Mouse (Mus musculus): Measurements from ENCODE around the gene Tmf1. TPM values are rescaled to one million over a fixed set of nuclear protein-coding genes. Genes with fewer than 3 reads are reported as not detected.

Gene Tmf1
- polyA plus RNA-seq, 1 experiment from 2014 or later: 35.2 TPM

- peaks cover 14% of the 10 kb centered on the region for H3K4me1 ChIP-seq (ENCODE audit: control insufficient read depth, insufficient read depth, low read length)
- ATAC-seq (ENCODE audit: insufficient read depth, low FRiP score): peak; percentile 83
- WGBS: under 1% methylated on average over 56 of the region's 56 CpGs
Measured at GRCm38 (mm10) chr6:97148383-97149251, 30.3 kb downstream of the Tmf1 start, which contains the start of gene Eogt. TSS of gene Eogt (minus strand) at chr6:97149182.

DNA sequence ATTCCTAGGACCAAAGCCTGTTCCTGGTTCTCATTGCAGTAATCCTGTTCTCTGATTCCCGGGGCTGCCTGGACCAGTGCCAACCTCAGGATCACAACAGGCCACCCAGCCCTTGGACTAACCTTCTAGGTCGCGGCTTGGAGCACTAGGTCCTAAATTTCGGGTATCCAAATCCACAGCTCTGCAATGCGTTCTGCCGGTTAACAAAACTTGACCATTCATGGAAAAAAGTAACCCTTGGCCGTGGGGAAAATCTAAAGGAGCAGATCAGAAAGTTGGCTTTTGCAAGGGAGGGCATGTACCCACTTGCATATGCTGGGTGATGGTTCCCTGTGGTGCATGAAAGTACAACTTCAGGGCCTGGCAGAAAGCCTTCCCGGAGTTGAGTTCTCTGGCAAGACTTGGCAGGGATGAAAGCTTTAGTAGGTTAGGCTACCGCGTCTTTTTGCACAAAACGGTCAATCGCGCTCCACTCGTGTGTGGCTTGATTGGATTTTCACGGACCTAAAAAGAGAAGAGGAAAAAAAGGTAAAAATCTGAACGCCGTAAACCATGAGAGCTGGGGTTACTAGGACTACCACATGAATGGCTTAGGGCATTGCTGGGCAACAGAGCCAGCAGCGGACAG is 31.1 kb downstream of the Tmf1 start:
- Histone ChIP-seq H3K9me3 (replicated peaks; ENCODE audit: control insufficient read depth, low read length) (no peaks in the 10 kb centered on the region), H3K4me2 (ENCODE audit: low read depth, low read length) (peak overlapping the region; percentile 97), H3K9ac (ENCODE audit: low read length) (peak overlapping the region; percentile 96), H3K27me3 (ENCODE audit: control insufficient read depth, insufficient read depth, low read length) (no peaks in the 10 kb centered on the region), H3K4me1 (ENCODE audit: control insufficient read depth, insufficient read depth, low read length) (peaks cover 14% of the 10 kb centered on the region), H3K4me3 (replicated peaks; ENCODE audit: low read length) (peak overlapping the region; percentile 82), H3K36me3 (ENCODE audit: control insufficient read depth, insufficient read depth, low read length) (0 out of 2 replicates have a peak, but pooled peaks cover 4% of the 10 kb centered on the region), H3K27ac (ENCODE audit: low read length) (peak overlapping the region; percentile 87)
- 20% methylated on average over 18 of the region's 18 CpGs for WGBS
- no peak for ATAC-seq (ENCODE audit: insufficient read depth, low FRiP score)

More at GRCm38 (mm10) chr6:97148383-97149251, 30.3 kb downstream of the Tmf1 start, which contains the start of gene Eogt:
- H3K4me2 ChIP-seq (ENCODE audit: low read depth, low read length): peak within 1 kb of the TSS; percentile 97
- H3K9me3 ChIP-seq (replicated peaks; ENCODE audit: control insufficient read depth, low read length): no peaks in the 10 kb centered on the region
- peak within 1 kb of the TSS; percentile 82 for H3K4me3 ChIP-seq (replicated peaks; ENCODE audit: low read length)
- H3K9ac ChIP-seq (ENCODE audit: low read length): peak within 1 kb of the TSS; percentile 96
- H3K36me3 ChIP-seq (ENCODE audit: control insufficient read depth, insufficient read depth, low read length): 0 out of 2 replicates have a peak, but pooled peaks cover 4% of the 10 kb centered on the region
- H3K27ac ChIP-seq (ENCODE audit: low read length): peak within 1 kb of the TSS; percentile 87
- no peaks in the 10 kb centered on the region for H3K27me3 ChIP-seq (ENCODE audit: control insufficient read depth, insufficient read depth, low read length)

- H3K27me3 ChIP-seq (ENCODE audit: control insufficient read depth, insufficient read depth, low read length): no peaks in the 10 kb centered on the region
- no peak overlapping the region for H3K4me3 ChIP-seq (replicated peaks; ENCODE audit: low read length)
- no peak overlapping the region for H3K27ac ChIP-seq (ENCODE audit: low read length)
- ATAC-seq (ENCODE audit: insufficient read depth, low FRiP score): no peak
- no peak overlapping the region for H3K9ac ChIP-seq (ENCODE audit: low read length)
- H3K4me2 ChIP-seq (ENCODE audit: low read depth, low read length): no peak overlapping the region
- WGBS: 90% methylated on average over 7 of the region's 7 CpGs
- H3K36me3 ChIP-seq (ENCODE audit: control insufficient read depth, insufficient read depth, low read length): no peaks in the 10 kb centered on the region
- H3K4me1 ChIP-seq (ENCODE audit: control insufficient read depth, insufficient read depth, low read length): peaks cover 14% of the 10 kb centered on the region
- no peaks in the 10 kb centered on the region for H3K9me3 ChIP-seq (replicated peaks; ENCODE audit: control insufficient read depth, low read length)
Measured at GRCm38 (mm10) chr6:97145156-97145555, 33.8 kb downstream of the Tmf1 start.

GRCm38 (mm10) chr6:97144359-97144758 is 34.6 kb downstream of the Tmf1 start:
- H3K4me1 ChIP-seq (ENCODE audit: control insufficient read depth, insufficient read depth, low read length): peaks cover 12% of the 10 kb centered on the region
- ATAC-seq (ENCODE audit: insufficient read depth, low FRiP score): no peak
- no peak overlapping the region for H3K4me2 ChIP-seq (ENCODE audit: low read depth, low read length)
- no peak overlapping the region for H3K27ac ChIP-seq (ENCODE audit: low read length)
- WGBS: 40% methylated on average over 7 of the region's 7 CpGs
- no peaks in the 10 kb centered on the region for H3K27me3 ChIP-seq (ENCODE audit: control insufficient read depth, insufficient read depth, low read length)
- H3K9me3 ChIP-seq (replicated peaks; ENCODE audit: control insufficient read depth, low read length): no peaks in the 10 kb centered on the region
- 0 out of 2 replicates have a peak, but pooled peaks cover 4% of the 10 kb centered on the region for H3K36me3 ChIP-seq (ENCODE audit: control insufficient read depth, insufficient read depth, low read length)
- H3K4me3 ChIP-seq (replicated peaks; ENCODE audit: low read length): no peak overlapping the region
- H3K9ac ChIP-seq (ENCODE audit: low read length): no peak overlapping the region

GRCm38 (mm10) chr6:97142611-97143010 is 36.3 kb downstream of the Tmf1 start:
- no peaks in the 10 kb centered on the region for H3K27me3 ChIP-seq (ENCODE audit: control insufficient read depth, insufficient read depth, low read length)
- H3K9me3 ChIP-seq (replicated peaks; ENCODE audit: control insufficient read depth, low read length): no peaks in the 10 kb centered on the region
- H3K9ac ChIP-seq (ENCODE audit: low read length): no peak overlapping the region
- H3K4me3 ChIP-seq (replicated peaks; ENCODE audit: low read length): no peak overlapping the region
- 0 out of 2 replicates have a peak, but pooled peaks cover 3% of the 10 kb centered on the region for H3K4me1 ChIP-seq (ENCODE audit: control insufficient read depth, insufficient read depth, low read length)
- peaks cover 6% of the 10 kb centered on the region; the same call in 1 of the 2 replicates for H3K36me3 ChIP-seq (ENCODE audit: control insufficient read depth, insufficient read depth, low read length)
- whole genome bisulfite sequencing: 68% methylated on average over 8 of the region's 8 CpGs
- H3K4me2 ChIP-seq (ENCODE audit: low read depth, low read length): no peak overlapping the region
- ATAC-seq (ENCODE audit: insufficient read depth, low FRiP score): no peak
- H3K27ac ChIP-seq (ENCODE audit: low read length): no peak overlapping the region

- Histone ChIP-seq H3K4me1 (ENCODE audit: control insufficient read depth, insufficient read depth, low read length) (no peaks in the 10 kb centered on the region), H3K4me2 (ENCODE audit: low read depth, low read length) (no peak overlapping the region), H3K4me3 (replicated peaks; ENCODE audit: low read length) (no peak overlapping the region), H3K9me3 (replicated peaks; ENCODE audit: control insufficient read depth, low read length) (no peaks in the 10 kb centered on the region), H3K27me3 (ENCODE audit: control insufficient read depth, insufficient read depth, low read length) (no peaks in the 10 kb centered on the region), H3K36me3 (ENCODE audit: control insufficient read depth, insufficient read depth, low read length) (peaks cover 6% of the 10 kb centered on the region; the same call in 1 of the 2 replicates), H3K27ac (ENCODE audit: low read length) (no peak overlapping the region), H3K9ac (ENCODE audit: low read length) (no peak overlapping the region)
- ATAC-seq (ENCODE audit: insufficient read depth, low FRiP score): no peak
- 66% methylated on average over 7 of the region's 7 CpGs for WGBS
Measured at GRCm38 (mm10) chr6:97141811-97142210, 37.1 kb downstream of the Tmf1 start.

GRCm38 (mm10) chr6:97132707-97133303 is 46.1 kb downstream of the Tmf1 start:
- Histone ChIP-seq H3K27me3 (ENCODE audit: control insufficient read depth, insufficient read depth, low read length) (no peaks in the 10 kb centered on the region), H3K4me2 (ENCODE audit: low read depth, low read length) (no peak overlapping the region), H3K27ac (ENCODE audit: low read length) (no peak overlapping the region), H3K36me3 (ENCODE audit: control insufficient read depth, insufficient read depth, low read length) (peaks cover 2% of the 10 kb centered on the region; the same call in 1 of the 2 replicates), H3K9ac (ENCODE audit: low read length) (no peak overlapping the region), H3K4me1 (ENCODE audit: control insufficient read depth, insufficient read depth, low read length) (no peaks in the 10 kb centered on the region), H3K9me3 (replicated peaks; ENCODE audit: control insufficient read depth, low read length) (no peaks in the 10 kb centered on the region), H3K4me3 (replicated peaks; ENCODE audit: low read length) (no peak overlapping the region)
- WGBS: 86% methylated on average over 5 of the region's 5 CpGs
- ATAC-seq (ENCODE audit: insufficient read depth, low FRiP score): no peak

GRCm38 (mm10) chr6:97131808-97132207 is 47.1 kb downstream of the Tmf1 start:
- H3K27ac ChIP-seq (ENCODE audit: low read length): no peak overlapping the region
- 42% methylated on average over 4 of the region's 4 CpGs for WGBS
- peaks cover 2% of the 10 kb centered on the region; the same call in 1 of the 2 replicates for H3K36me3 ChIP-seq (ENCODE audit: control insufficient read depth, insufficient read depth, low read length)
- no peaks in the 10 kb centered on the region for H3K27me3 ChIP-seq (ENCODE audit: control insufficient read depth, insufficient read depth, low read length)
- no peak for ATAC-seq (ENCODE audit: insufficient read depth, low FRiP score)
- no peaks in the 10 kb centered on the region for H3K4me1 ChIP-seq (ENCODE audit: control insufficient read depth, insufficient read depth, low read length)
- no peaks in the 10 kb centered on the region for H3K9me3 ChIP-seq (replicated peaks; ENCODE audit: control insufficient read depth, low read length)
- no peak overlapping the region for H3K4me3 ChIP-seq (replicated peaks; ENCODE audit: low read length)
- H3K4me2 ChIP-seq (ENCODE audit: low read depth, low read length): no peak overlapping the region
- H3K9ac ChIP-seq (ENCODE audit: low read length): no peak overlapping the region

Data from stomach, embryonic 16.5 days (tissue).